Mouse (Mus musculus) embryonic facial prominence, embryonic 14.5 days (tissue): Measurements from ENCODE around the gene Hist4h4. TPM values are rescaled to one million over a fixed set of nuclear protein-coding genes. Genes with fewer than 3 reads are reported as not detected.

Experiments used
- ATAC-seq: fragments of 200-750 bp; cut with Nextera tagmentation; 2 replicates; pipeline ENCODE4 v1.8.0; 2017; ENCODE audit warnings: low read depth, moderate number of reproducible peaks, moderate TSS enrichment
- DNase-seq: peaks from one replicate; pipeline ENCODE4 v3.0.0-alpha.2; 2015; ENCODE audit warnings: low spot score
- H3K27ac ChIP-seq: fragments of 300-500 bp; sonication (generic); replicated peaks from 2 replicates; pipeline ENCODE4 v1.5.1; 2014; ENCODE audit warnings: low read depth, mild to moderate bottlenecking, low read length, moderate library complexity
- H3K27me3 ChIP-seq: fragments of 300-500 bp; sonication (generic); replicated peaks from 2 replicates; pipeline ENCODE4 v1.6.1; 2014; ENCODE audit warnings: low read length; ENCODE audit not compliant: control insufficient read depth, insufficient read depth
- H3K36me3 ChIP-seq: fragments of 300-500 bp; sonication (generic); 2 replicates; pipeline ENCODE4 v1.6.1; 2014; ENCODE audit warnings: low read length, mixed read lengths; ENCODE audit not compliant: control insufficient read depth, insufficient read depth
- H3K4me1 ChIP-seq: fragments of 300-500 bp; sonication (generic); 2 replicates; pipeline ENCODE4 v1.6.1; 2014; ENCODE audit warnings: antibody characterized with exemption, low read length; ENCODE audit not compliant: control insufficient read depth, insufficient read depth
- H3K4me2 ChIP-seq: fragments of 300-500 bp; sonication (generic); 2 replicates; pipeline ENCODE4 v1.6.1; 2014; ENCODE audit warnings: low read depth, mild to moderate bottlenecking, low read length, moderate library complexity, mixed read lengths
- H3K4me3 ChIP-seq: fragments of 300-500 bp; sonication (generic); 2 replicates; pipeline ENCODE4 v1.5.1; 2014; ENCODE audit warnings: low read depth, mild to moderate bottlenecking, low read length
- H3K9ac ChIP-seq: fragments of 300-500 bp; sonication (generic); 2 replicates; pipeline ENCODE4 v1.6.1; 2014; ENCODE audit warnings: low read depth, mild to moderate bottlenecking, low read length, moderate library complexity, mixed read lengths
- H3K9me3 ChIP-seq: fragments of 300-500 bp; sonication (generic); 2 replicates; pipeline ENCODE4 v1.6.1; 2016; ENCODE audit warnings: low read length; ENCODE audit not compliant: control insufficient read depth
- WGBS: fragments of 180-500 bp; shearing (Covaris S2); extraction: QIAGEN DNeasy Blood & Tissue Kit; methylation state at CpG from one replicate; pipeline ENCODE4 v1.1.7; 2014; 5-methylcytosine and 5-hydroxymethylcytosine counted together
- polyA plus RNA-seq: library from polyadenylated mRNA; unstranded; fragments of >200 nt; fragmentation: Nextera tagmentation; extraction: Ambion mirVana; gene quantifications from 2 replicates; pipeline ENCODE4 v1.2.1, GENCODE M21; 2014

Hist4h4 gene
- polyA plus RNA-seq, 1 experiment from 2014 or later = 0.64 TPM

DNA sequence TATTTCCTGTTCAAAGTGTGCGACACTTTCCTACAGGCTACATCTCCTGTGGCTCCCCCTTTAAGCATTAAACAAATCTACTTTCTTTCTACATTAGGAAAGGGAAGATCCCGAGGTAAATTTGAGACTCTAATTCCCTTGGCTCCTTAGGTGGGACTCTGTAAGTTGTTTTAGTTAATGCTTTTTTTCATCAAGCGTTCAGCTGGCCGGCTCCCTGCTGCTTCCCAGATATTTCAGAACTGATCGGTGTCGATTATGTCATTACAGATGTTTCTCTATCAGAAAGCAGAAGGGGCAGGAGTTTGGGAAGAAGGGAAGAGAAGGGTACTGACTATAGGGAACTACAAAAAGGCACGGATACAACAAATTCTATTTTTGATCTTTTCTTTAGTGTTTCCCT, 22.9 kb upstream of the Hist4h4 start:
- no peaks in the 10 kb centered on the region for H3K9me3 ChIP-seq
- peak overlapping the region; percentile 100 for H3K9ac ChIP-seq
- no peaks in the 10 kb centered on the region; the same call in 1 of the 2 replicates for H3K27me3 ChIP-seq
- ATAC-seq (no peak), DNase-seq (no peak)
- H3K27ac ChIP-seq = no peak overlapping the region; the same call in 1 of the 2 replicates
- H3K4me2 ChIP-seq = peak overlapping the region; percentile 87
- peak overlapping the region; percentile 100 for H3K4me3 ChIP-seq
- WGBS = 15% methylated on average over 7 of the region's 7 CpGs
- peaks cover 7% of the 10 kb centered on the region for H3K4me1 ChIP-seq
- H3K36me3 ChIP-seq = peaks cover 32% of the 10 kb centered on the region

DNA sequence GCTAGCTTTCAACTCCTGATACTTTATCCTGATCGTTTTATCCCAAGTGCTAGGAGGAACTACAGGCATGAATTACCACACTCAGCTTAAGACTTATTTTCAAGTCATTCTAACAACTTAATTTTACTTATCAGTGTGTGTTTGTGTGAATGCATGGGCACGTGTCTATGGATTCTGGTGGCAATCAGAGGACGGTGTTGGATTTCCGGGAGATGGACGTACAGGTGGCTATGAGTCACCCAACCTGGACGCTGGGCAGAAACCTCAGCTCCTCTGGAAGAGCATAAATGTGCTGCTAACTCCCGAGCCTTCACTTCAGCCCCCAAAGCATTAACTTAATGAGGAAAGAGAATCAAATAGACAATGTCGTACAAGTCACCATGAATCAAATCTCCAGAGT, 20.8 kb upstream of the Hist4h4 start:
- H3K4me3 ChIP-seq = no peak overlapping the region
- H3K9ac ChIP-seq = no peak overlapping the region
- peaks cover 53% of the 10 kb centered on the region for H3K36me3 ChIP-seq
- H3K27me3 ChIP-seq = no peaks in the 10 kb centered on the region
- H3K4me2 ChIP-seq = no peak overlapping the region
- no peaks in the 10 kb centered on the region for H3K9me3 ChIP-seq
- WGBS = 92% methylated on average over 8 of the region's 8 CpGs
- no peak for ATAC-seq
- no peak overlapping the region for H3K27ac ChIP-seq
- peaks cover 7% of the 10 kb centered on the region for H3K4me1 ChIP-seq
- DNase-seq = no peak

DNA sequence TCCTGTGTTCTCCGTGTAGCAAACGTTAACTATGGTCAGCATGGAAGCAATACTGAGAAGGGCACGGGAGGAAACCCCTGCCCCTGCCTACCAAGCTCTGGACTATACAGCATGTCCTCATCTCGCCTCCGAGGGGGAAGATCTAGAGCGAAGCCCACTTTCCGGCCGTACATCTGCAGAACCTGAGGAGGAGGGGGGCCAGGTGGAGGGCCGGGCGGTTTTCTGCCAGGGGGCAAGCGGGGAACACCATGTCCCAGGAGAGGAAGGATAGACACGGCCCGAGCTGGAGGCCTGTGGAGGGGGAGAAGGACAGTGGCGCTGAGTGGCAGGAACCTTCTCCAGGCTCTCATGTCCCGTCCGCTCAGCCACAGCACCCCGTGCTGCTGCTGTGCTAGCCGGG, 16.9 kb upstream of the Hist4h4 start:
- WGBS = 90% methylated on average over 16 of the region's 18 CpGs
- no peaks in the 10 kb centered on the region for H3K4me1 ChIP-seq
- ATAC-seq (no peak), DNase-seq (no peak)
- H3K4me2 ChIP-seq = no peak overlapping the region
- no peaks in the 10 kb centered on the region for H3K27me3 ChIP-seq
- H3K36me3 ChIP-seq = peaks cover 91% of the 10 kb centered on the region
- H3K27ac ChIP-seq = no peak overlapping the region
- H3K4me3 ChIP-seq = no peak overlapping the region
- H3K9ac ChIP-seq = no peak overlapping the region
- no peaks in the 10 kb centered on the region for H3K9me3 ChIP-seq

DNA sequence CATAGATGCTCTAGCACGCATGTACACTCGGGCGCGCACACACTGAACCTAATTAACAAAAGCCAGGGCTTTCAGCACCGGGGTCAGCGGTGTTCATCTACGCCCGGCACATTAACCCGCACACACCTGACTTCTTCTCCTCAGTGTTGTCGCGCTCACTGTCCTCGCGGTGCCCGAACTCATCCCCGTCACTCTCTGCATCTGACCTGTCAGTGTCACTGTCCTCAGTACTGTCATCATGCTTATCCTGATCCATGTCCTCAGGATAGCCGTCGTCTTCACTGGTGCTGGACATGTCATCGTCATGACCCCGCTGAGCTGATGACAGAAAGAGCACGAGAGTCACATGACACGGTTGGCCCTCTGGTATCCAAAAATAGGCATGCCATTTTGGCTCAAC, 16.2 kb upstream of the Hist4h4 start:
- 94% methylated on average over 21 of the region's 21 CpGs for WGBS
- H3K36me3 ChIP-seq = peaks cover 93% of the 10 kb centered on the region
- no peaks in the 10 kb centered on the region for H3K4me1 ChIP-seq
- no peaks in the 10 kb centered on the region for H3K9me3 ChIP-seq
- no peak for DNase-seq
- H3K27me3 ChIP-seq = no peaks in the 10 kb centered on the region
- no peak overlapping the region for H3K27ac ChIP-seq
- H3K4me2 ChIP-seq = no peak overlapping the region
- no peak overlapping the region for H3K9ac ChIP-seq
- 0 out of 2 replicates have a peak, but pooled peaks have one; percentile 26 for ATAC-seq
- no peak overlapping the region for H3K4me3 ChIP-seq

DNA sequence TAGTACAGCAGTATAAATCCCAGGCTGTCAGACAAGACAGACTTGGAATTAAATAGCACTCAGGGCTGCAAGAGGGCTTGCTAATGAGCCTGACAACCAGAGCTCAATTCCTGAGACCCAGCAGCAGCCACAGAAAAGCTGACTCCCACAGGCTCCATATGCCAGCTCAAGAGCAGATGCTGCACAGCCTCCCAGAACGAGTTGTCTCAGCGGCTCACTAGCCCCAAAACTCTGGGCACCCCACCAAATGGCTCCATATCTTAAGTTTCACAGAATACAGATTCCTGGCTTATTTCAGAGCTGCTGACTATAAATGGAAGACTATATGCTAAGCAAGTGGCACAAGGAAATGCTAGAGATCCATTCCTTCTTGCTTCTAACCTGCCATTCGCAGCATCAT, 13.3 kb upstream of the Hist4h4 start:
- Histone ChIP-seq H3K4me3 (no peak overlapping the region), H3K9ac (no peak overlapping the region), H3K27ac (no peak overlapping the region), H3K4me1 (no peaks in the 10 kb centered on the region), H3K9me3 (no peaks in the 10 kb centered on the region), H3K36me3 (peaks cover 96% of the 10 kb centered on the region), H3K4me2 (no peak overlapping the region), H3K27me3 (no peaks in the 10 kb centered on the region)
- WGBS = over 99% methylated on average over 3 of the region's 3 CpGs
- ATAC-seq (no peak), DNase-seq (no peak)

DNA sequence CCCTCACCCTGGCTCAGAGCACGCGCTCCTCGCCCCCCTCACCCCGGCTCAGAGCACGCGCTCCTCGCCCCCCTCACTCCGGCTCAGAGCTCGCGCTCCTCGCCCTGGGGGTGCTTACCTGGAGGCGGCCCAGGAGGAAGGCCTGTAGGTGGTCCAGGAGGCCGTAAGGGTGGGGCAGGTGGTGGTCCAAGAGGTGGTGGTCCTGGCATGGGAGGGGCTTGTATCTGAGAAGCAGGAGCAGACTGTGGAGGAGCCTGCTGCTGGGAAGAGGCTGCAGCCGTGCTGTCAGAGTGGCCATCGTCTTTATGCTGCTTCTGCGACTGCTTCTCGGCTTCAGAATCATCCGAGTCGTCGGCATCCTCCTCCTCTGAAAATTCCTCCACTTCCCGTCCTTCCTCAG, 12.6 kb upstream of the Hist4h4 start:
- Histone ChIP-seq H3K4me2 (no peak overlapping the region), H3K9ac (no peak overlapping the region)
- WGBS = 92% methylated on average over 21 of the region's 21 CpGs

DNA sequence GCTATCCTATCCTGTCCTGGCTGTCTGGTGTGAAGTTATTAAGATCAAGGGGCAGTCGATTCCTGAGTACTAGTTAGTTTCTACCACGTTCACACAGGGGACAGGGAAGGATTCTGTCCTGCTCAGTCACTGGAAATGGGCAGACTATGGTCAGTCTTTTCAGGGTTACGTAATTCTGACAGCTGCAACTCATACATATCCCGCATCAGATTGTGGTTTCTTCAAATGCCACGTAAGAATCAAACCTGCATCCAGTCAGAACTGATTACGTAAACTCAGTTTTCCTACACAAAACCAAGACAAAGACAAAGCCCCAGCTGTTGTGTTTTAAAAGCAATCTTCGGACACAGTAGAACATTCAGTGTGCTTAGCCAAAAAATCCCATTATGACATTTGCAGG, 11.2 kb upstream of the Hist4h4 start:
- ATAC-seq = no peak; the same call in 1 of the 2 replicates
- 93% methylated on average over 7 of the region's 7 CpGs for WGBS
- no peaks in the 10 kb centered on the region for H3K27me3 ChIP-seq

More for the DNA sequence above, 12.6 kb upstream of the Hist4h4 start:
- DNase-seq = no peak
- Histone ChIP-seq H3K4me1 (no peaks in the 10 kb centered on the region), H3K36me3 (peaks cover 96% of the 10 kb centered on the region), H3K27ac (no peak overlapping the region), H3K9me3 (no peaks in the 10 kb centered on the region), H3K27me3 (no peaks in the 10 kb centered on the region), H3K4me3 (no peak overlapping the region)
- no peak for ATAC-seq

DNA sequence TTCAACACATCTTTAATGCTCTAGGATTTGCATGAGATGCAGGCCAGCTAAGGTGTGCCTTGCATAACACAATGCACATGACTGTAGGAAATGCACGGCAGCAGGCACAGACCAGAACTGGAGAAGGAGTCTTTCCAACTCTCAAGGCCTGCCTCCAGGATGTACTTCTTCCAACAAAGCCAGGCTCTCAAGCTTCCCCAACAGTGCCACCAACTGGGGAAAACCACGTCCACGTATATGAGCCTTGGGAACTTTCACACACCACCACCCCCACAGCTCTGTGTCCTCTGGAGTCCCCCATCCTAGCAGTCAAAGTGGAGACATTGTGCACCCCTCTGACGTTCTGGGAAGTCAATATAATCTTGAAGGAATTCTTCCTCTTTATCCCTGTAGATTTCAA, 8.9 kb upstream of the Hist4h4 start:
- no peak for ATAC-seq
- peaks cover 59% of the 10 kb centered on the region for H3K36me3 ChIP-seq
- 48% methylated on average over 4 of the region's 4 CpGs for whole genome bisulfite sequencing
- H3K4me2 ChIP-seq = no peak overlapping the region
- no peaks in the 10 kb centered on the region for H3K27me3 ChIP-seq
- H3K9ac ChIP-seq = no peak overlapping the region
- no peak for DNase-seq
- no peak overlapping the region for H3K27ac ChIP-seq
- no peaks in the 10 kb centered on the region for H3K9me3 ChIP-seq
- peaks cover 12% of the 10 kb centered on the region; the same call in 1 of the 2 replicates for H3K4me1 ChIP-seq
- no peak overlapping the region for H3K4me3 ChIP-seq

More for the DNA sequence above, 11.2 kb upstream of the Hist4h4 start:
- no peak overlapping the region for H3K4me3 ChIP-seq
- H3K27ac ChIP-seq = no peak overlapping the region
- no peak overlapping the region for H3K9ac ChIP-seq
- peaks cover 81% of the 10 kb centered on the region for H3K36me3 ChIP-seq
- no peaks in the 10 kb centered on the region for H3K4me1 ChIP-seq
- DNase-seq = no peak
- H3K4me2 ChIP-seq = no peak overlapping the region
- H3K9me3 ChIP-seq = no peaks in the 10 kb centered on the region

DNA sequence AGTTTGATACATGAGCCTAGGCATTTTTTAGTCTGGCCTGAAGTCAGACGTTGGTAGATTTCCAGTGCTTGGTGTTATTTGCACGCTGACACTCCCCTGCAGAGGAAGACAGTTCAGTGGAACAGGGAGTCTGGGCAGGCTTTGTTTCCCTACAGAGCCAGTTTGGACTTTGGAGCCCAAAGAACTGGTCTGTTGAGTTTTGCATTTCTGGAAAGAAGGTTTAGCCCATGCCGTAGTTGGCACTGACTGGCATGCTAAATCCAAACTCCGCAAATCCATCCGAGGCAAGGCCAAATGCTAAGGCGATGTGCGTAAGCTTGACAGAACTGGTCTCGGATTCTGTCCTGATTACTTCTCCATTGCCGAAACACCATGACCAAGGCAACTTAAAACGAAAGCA, 7.0 kb upstream of the Hist4h4 start:
- Histone ChIP-seq H3K27me3 (no peaks in the 10 kb centered on the region), H3K9me3 (no peaks in the 10 kb centered on the region), H3K36me3 (peaks cover 40% of the 10 kb centered on the region), H3K4me2 (no peak overlapping the region), H3K4me1 (peaks cover 12% of the 10 kb centered on the region; the same call in 1 of the 2 replicates), H3K4me3 (no peak overlapping the region), H3K9ac (no peak overlapping the region), H3K27ac (no peak overlapping the region)
- 85% methylated on average over 10 of the region's 10 CpGs for WGBS
- DNase-seq = no peak
- no peak for ATAC-seq
